In genomic region chr2:103728027-103728540, GRCm38 (mm10) we compare ENCODE assay signal across 30 mouse cellular contexts. TPM values are rescaled to one million over a fixed set of nuclear protein-coding genes. Genes with fewer than 3 reads are reported as not detected.
DNase-seq lines count a peak whose midpoint lies in the region; ATAC-seq and TF ChIP-seq lines count a peak whose summit lies in the region.
"Had no signal": no experiment of that assay in that cellular context is flagged by ENCODE, and none has a peak within 500 bp of the region (broad histone marks: within the 10 kb centered on the region; RNA-seq: fewer than 3 reads in every experiment).

No protein-coding gene starts in this region.

- DNase-seq in lung, postnatal 14 days = peak; percentile 20
- no peak for DNase-seq in lung, adult 18-20 months
- no peak for DNase-seq in Muller cell, postnatal 12 days (ENCODE audit: inconsistent ontology term)
- no peak for DNase-seq in cerebellum, adult 9-10 months
- DNase-seq in heart, adult 2 months = no peak
- DNase-seq: adrenal gland, adult 8-10 months; cerebellum, adult 8-10 months; cerebellum, postnatal 36 days; gastrocnemius, postnatal 14 days; heart, adult 11 months; heart, postnatal 10 days; kidney, adult 8-10 months; kidney, postnatal 4 days; left cerebral cortex, postnatal 4 days; right cerebral cortex, adult 18-20 months; thymus, adult 18-20 months; thymus, postnatal 25 days had no signal

- no peaks in the 10 kb centered on the region for H3K79me2 ChIP-seq in heart, adult 2 months (replicated peaks; ENCODE audit: control insufficient read depth, insufficient read depth, low read length)

- TF ChIP-seq CTCF in small intestine, adult 2 months (IDR thresholded peaks at IDR 0.05; ENCODE audit: extremely low read depth, insufficient read length, insufficient replicate concordance, low read depth, low read length) = no peak
- TF ChIP-seq CTCF in heart, adult 2 months (IDR thresholded peaks at IDR 0.05) = no peak

- H3K36me3 ChIP-seq in liver, embryonic 15.5 days (replicated peaks) = peaks cover 85% of the 10 kb centered on the region
- peaks cover 99% of the 10 kb centered on the region for H3K36me3 ChIP-seq in liver, embryonic 12.5 days
- H3K36me3 ChIP-seq in small intestine, adult 2 months (ENCODE audit: control insufficient read depth, insufficient read depth, low read length) = peaks cover 43% of the 10 kb centered on the region
- no peaks in the 10 kb centered on the region for H3K36me3 ChIP-seq in heart, adult 2 months (ENCODE audit: control insufficient read depth, insufficient read depth, low read length)

- no peaks in the 10 kb centered on the region for H3K27me3 ChIP-seq in liver, embryonic 15.5 days
- no peaks in the 10 kb centered on the region for H3K27me3 ChIP-seq in liver, embryonic 12.5 days (replicated peaks)
- no peaks in the 10 kb centered on the region for H3K27me3 ChIP-seq in small intestine, adult 2 months (ENCODE audit: control insufficient read depth, insufficient read depth, low read length)
- H3K27me3 ChIP-seq in heart, adult 2 months (ENCODE audit: control insufficient read depth, insufficient read depth, low read length) = no peaks in the 10 kb centered on the region
- H3K27me3 ChIP-seq: forebrain, embryonic 13.5 days; heart, embryonic 13.5 days; limb, embryonic 15.5 days; megakaryocyte, embryonic 14.5 days; midbrain, embryonic 12.5 days; neural tube, embryonic 12.5 days had no signal

- no peaks in the 10 kb centered on the region for H3K4me1 ChIP-seq in liver, embryonic 15.5 days (replicated peaks)
- no peaks in the 10 kb centered on the region for H3K4me1 ChIP-seq in liver, embryonic 12.5 days
- H3K4me1 ChIP-seq in small intestine, adult 2 months (ENCODE audit: control insufficient read depth, insufficient read depth, insufficient read length, low read length) = no peaks in the 10 kb centered on the region
- H3K4me1 ChIP-seq in heart, adult 2 months (ENCODE audit: control insufficient read depth, insufficient read depth, low read length) = no peaks in the 10 kb centered on the region
- H3K4me1 ChIP-seq: forebrain, embryonic 13.5 days; heart, embryonic 13.5 days; limb, embryonic 15.5 days; megakaryocyte, embryonic 14.5 days; midbrain, embryonic 12.5 days; neural tube, embryonic 12.5 days had no signal

- H3K4me2 ChIP-seq in liver, embryonic 15.5 days = no peak overlapping the region
- H3K4me2 ChIP-seq in liver, embryonic 12.5 days = no peak overlapping the region
- H3K4me2 ChIP-seq: forebrain, embryonic 13.5 days; heart, embryonic 13.5 days; hindbrain, embryonic 14.5 days; limb, embryonic 15.5 days; midbrain, embryonic 12.5 days; neural tube, embryonic 12.5 days had no signal

- H3K27ac ChIP-seq in liver, embryonic 15.5 days (replicated peaks) = no peak overlapping the region
- H3K27ac ChIP-seq in liver, embryonic 12.5 days = no peak overlapping the region
- H3K27ac ChIP-seq in small intestine, adult 2 months (ENCODE audit: insufficient read depth, low read depth, low read length) = peak overlapping the region; percentile 14; the same call in 1 of the 2 replicates
- no peak overlapping the region for H3K27ac ChIP-seq in heart, adult 2 months
- H3K27ac ChIP-seq: forebrain, embryonic 13.5 days; heart, embryonic 13.5 days; hindbrain, embryonic 14.5 days; kidney, postnatal 0 days; limb, embryonic 15.5 days; midbrain, embryonic 12.5 days; neural tube, embryonic 12.5 days had no signal

- intact Hi-C loops in heart, adult 2 months (cut with DNase I) = no loop called here

- peak; percentile 25; the same call in 1 of the 2 replicates for ATAC-seq in liver, embryonic 15.5 days (ENCODE audit: insufficient read depth)
- ATAC-seq in liver, embryonic 12.5 days = no peak
- ATAC-seq: activated CD4-positive, CD25-positive, alpha-beta regulatory T cell, adult 4 months; forebrain, embryonic 13.5 days had no signal

- TF ChIP-seq EP300 in heart, adult 2 months (IDR thresholded peaks at IDR 0.05; ENCODE audit: insufficient read depth, low read depth, low read length) = no peak

- 77% methylated on average over 12 of the region's 12 CpGs for WGBS in liver, embryonic 15.5 days (ENCODE audit: insufficient replicate concordance)
- WGBS in liver, embryonic 12.5 days (ENCODE audit: insufficient replicate concordance) = 81% methylated on average over 12 of the region's 12 CpGs
- WGBS in small intestine, adult 2 months = 76% methylated on average over 12 of the region's 12 CpGs
- WGBS in heart, adult 2 months = 85% methylated on average over 12 of the region's 12 CpGs

- no peaks in the 10 kb centered on the region for H3K9me3 ChIP-seq in liver, embryonic 15.5 days (replicated peaks)
- no peaks in the 10 kb centered on the region for H3K9me3 ChIP-seq in liver, embryonic 12.5 days (replicated peaks)
- H3K9me3 ChIP-seq: forebrain, embryonic 13.5 days; heart, embryonic 13.5 days; limb, embryonic 15.5 days; megakaryocyte, embryonic 14.5 days; midbrain, embryonic 12.5 days; neural tube, embryonic 12.5 days had no signal

- no peak overlapping the region for H3K4me3 ChIP-seq in liver, embryonic 15.5 days (replicated peaks)
- H3K4me3 ChIP-seq in liver, embryonic 12.5 days = no peak overlapping the region
- H3K4me3 ChIP-seq in small intestine, adult 2 months (ENCODE audit: low read depth, low read length) = no peak overlapping the region
- no peak overlapping the region for H3K4me3 ChIP-seq in heart, adult 2 months
- H3K4me3 ChIP-seq: forebrain, embryonic 13.5 days; heart, embryonic 13.5 days; limb, embryonic 15.5 days; megakaryocyte, embryonic 14.5 days; midbrain, embryonic 12.5 days; myocyte; neural tube, embryonic 12.5 days had no signal

- H3K9ac ChIP-seq in liver, embryonic 15.5 days = no peak overlapping the region
- no peak overlapping the region for H3K9ac ChIP-seq in liver, embryonic 12.5 days
- no peak overlapping the region for H3K9ac ChIP-seq in heart, adult 2 months (ENCODE audit: low read depth, low read length)
- H3K9ac ChIP-seq: forebrain, embryonic 13.5 days; heart, embryonic 13.5 days; hindbrain, embryonic 14.5 days; limb, embryonic 15.5 days; midbrain, embryonic 12.5 days; neural tube, embryonic 12.5 days had no signal

- no peak for TF ChIP-seq POLR2A in small intestine, adult 2 months (IDR thresholded peaks at IDR 0.05; ENCODE audit: low read depth, low read length)
- no peak for TF ChIP-seq POLR2A in heart, adult 2 months (IDR thresholded peaks at IDR 0.05; ENCODE audit: insufficient read depth, low read depth, low read length)

RNA-seq across cellular contexts. Expression of gene Nat10, which starts 33.0 kb away (rescaled TPM):
- 12.9 and 13.0 TPM in 2 replicates for polyA plus RNA-seq in liver, embryonic 15.5 days (2015; fragmentation: Nextera tagmentation; extraction: Ambion mirVana)
- 35.0 and 35.3 TPM in 2 replicates for polyA plus RNA-seq in liver, embryonic 12.5 days (2016; fragmentation: Nextera tagmentation; extraction: Ambion mirVana)
- 8.5 and 13.4 TPM in 2 replicates for polyA plus RNA-seq in small intestine, adult 2 months (2012; rRNA removed)
- 10 to 100 TPM; 14.0 to 14.2 TPM for total RNA-seq in heart, adult 2 months (2021)
- 26.1 and 30.4 TPM in 2 replicates for polyA plus RNA-seq in heart, adult 2 months (2012; rRNA removed)
